Mouse (Mus musculus) frontal cortex, postnatal 14 days (tissue): ENCODE results near the gene Vmn2r78.
"Not testable (repeated sequence)": the region's sequence is repeated elsewhere in the genome, so short reads cannot be mapped to it uniquely, and the experiment has no call there.

Experiments used
- DNase-seq, 2 experiments: peaks; one replicate each; pipeline ENCODE4 v3.0.0; 2022; ENCODE audit warnings: low spot score in 2 of 2

Gene Vmn2r78

DNA sequence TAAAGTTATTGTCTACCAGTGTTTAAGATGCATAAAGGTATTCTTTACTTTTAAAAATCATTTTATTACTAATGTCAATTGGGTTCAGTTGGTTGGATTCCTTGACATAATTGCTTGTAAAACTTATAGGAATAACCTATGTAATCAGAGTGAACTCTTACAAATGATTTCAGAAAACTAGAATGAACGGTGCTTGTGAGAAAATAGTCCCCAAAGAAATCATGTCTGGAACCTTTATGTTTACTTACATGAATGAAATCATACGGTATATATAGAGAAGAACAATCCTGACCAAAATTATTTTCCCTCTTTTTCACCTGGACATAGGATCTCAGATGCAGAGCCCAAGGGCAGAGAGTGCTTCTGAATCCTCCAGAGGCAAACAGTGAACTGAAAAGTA, at the start of gene Vmn2r78:
Vmn2r78 (plus strand) TSS at position 301 of the 400 bp plus-strand sequence.
- DNase-seq: not testable (repeated sequence)

DNA sequence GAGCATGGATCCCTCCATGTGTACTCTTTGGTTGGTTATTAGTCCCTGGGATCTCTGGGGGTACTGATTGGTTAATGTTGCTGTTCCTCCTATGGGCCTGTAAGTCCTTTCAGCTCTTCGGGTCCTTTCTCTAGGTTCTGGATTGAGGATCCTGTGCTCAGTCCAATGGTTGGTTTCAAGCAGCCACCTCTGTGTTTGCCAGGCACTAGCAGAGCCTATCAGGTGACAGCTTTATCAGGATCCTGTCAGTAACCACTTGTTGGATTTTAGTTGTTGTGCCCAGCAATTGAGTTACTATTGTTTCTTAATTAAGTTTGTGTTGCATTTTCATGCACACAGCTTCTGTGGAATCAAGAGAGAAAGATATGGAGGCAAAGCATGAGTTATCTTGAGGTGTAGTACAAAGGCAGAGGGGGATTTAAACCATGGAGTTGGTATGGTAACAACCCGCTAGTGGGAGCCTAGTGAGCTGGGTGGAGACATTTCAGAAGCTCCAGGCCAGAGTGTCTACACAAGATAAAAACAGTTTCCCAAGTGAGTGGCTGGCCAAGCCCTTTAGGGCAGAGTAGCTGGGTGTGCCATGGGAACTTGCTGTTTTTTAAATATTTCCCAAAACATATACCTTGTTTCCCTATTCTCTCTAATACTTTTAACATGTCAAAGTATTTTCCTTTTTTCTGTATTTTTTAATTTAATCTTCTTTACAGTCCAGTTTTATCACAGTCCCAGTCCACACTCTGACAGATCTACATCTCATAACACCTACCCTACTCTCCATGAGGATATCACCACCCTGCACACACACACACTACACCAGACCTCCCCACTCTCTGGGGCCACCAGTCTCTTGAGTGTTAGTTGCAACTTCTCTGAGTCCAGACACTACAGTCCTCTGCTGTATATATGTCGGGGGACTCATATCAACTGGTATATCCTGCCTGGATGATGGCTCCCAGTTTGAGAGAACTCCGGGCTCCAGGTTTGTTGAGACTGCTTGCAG, 25.1 kb upstream of the Vmn2r78 start:
- no peak for DNase-seq

DNA sequence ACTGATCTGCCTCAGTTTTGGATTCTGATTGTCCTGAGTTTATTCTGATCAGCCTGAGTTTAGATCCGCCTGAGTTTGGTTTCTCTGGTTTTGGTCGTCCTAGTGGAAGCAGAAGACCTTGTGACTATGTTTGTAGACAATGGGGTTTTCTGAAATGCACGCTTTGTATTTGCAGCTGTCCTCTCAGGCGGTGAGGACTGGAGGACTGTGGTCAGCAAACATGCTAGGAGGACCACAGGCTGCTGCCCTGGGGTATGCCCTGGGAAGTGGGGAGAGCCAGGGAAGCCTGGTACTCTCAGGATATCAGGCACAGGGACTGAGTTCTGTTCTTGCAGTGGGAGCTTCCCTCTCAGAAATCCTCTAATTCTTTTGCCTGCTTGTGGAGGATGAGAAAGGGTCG, 22.4 kb downstream of the Vmn2r78 start:
- no peak for DNase-seq

DNA sequence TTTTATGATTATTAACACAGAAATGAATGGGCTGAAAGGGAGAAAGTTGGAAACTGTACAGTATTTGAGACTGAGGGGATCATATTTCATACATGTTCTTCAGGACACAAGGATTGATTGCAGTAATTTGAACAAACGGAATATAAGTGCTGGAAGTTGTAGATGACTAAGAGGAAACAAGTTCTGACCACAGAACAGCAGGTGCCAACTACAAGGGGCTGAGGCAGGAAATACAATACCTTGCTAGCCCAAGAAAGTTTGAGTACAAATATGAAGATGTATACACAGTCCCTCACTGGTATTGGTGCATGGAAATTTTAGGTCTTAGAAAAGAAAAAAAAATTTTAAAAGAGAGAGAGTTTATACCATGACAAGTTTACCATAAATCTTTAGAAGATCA, 79.8 kb downstream of the Vmn2r78 start:
- no peak for DNase-seq

DNA sequence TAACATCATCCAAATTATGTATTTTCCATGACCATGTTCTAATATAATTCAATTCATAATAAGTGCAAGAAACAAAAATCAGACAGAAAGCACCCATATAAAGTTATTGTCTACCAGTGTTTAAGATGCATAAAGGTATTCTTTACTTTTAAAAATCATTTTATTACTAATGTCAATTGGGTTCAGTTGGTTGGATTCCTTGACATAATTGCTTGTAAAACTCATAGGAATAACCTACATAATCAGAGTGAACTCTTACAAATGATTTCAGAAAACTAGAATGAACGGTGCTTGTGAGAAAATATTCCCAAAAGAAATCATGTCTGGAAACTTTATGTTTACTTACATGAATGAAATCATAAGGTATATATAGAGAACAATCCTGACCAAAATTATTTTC, 80.9 kb downstream of the Vmn2r78 start, which contains the start of gene Vmn2r79:
Vmn2r79 (plus strand) TSS at position 301 of the 400 bp plus-strand sequence.
- not testable (repeated sequence) for DNase-seq
